Mouse (Mus musculus): ENCODE data around the gene Ptger4.
A peak's percentile ranks its signal among the peaks of the same experiment; 100 is the strongest.

Gene Ptger4

DNA sequence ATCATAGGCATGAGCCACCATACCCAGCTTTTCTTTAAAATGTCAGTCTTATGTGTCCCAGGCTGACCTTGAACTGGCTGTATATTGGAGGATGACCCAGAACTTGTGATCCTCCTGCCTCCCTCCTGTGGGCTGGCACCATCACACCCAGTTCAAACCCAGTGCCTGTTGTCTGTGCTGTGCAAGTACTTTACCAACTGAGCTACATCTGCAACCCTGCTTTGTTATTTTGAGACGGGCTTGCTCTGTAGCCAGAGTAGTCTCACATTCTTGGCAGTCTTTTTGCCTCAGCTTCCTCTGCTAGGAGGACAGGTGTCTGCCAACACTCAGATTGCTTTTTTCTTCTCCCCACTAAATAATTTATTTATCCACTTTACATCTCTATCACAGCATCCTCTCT, 86.6 kb downstream of the Ptger4 start:
- peak in 1 of 2 experiments; percentile 5 for DNase-seq
